Mouse (Mus musculus): ENCODE results near the gene Erc2. TPM values are rescaled to one million over a fixed set of nuclear protein-coding genes. Genes with fewer than 3 reads are reported as not detected.
"Not testable (repeated sequence)": the region's sequence is repeated elsewhere in the genome, so short reads cannot be mapped to it uniquely, and the experiment has no call there.

Erc2 gene
- total RNA-seq, 2 experiments from 2014 or later, result not detected

DNA sequence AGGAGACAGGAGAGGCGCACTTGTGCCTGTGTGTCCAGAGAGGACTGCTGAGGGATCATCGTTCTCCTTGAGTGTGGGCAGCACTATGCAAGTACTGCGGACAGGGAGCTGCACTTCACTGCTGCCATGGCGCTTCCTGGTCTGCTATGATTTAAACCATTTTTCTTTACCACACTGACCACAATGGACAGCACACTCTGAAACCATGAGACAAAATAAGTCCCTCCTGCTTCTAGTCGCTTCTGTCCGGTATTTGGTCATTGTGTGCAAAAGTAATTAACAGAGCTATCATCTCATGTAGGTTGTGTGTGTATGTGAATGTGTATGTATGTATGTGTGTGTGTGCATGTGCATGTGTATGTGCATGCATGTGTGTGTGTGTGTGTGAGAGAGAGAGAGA lies 200.3 kb downstream of the Erc2 start:
- ATAC-seq (replicated peaks; ENCODE audit: poor library complexity, severe bottlenecking), result no peak

DNA sequence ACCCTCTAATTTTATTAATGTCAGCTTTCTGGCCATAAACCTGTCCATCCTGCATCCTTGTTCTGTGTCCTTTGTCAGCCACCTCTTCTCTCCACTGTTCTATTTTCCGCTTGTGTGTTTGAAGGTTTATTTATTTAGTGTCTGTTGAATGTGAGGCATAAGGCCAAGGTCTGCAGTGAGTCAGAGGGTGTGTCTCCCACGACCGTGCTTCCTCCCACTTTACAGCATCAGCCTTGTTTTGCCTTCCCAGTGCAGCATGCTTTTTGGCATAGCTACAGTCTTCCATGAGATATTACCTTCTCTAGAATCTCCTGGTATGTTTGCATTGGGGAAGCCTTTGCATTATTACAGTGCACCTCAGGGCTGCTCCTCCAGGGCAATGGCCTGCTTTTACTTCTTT lies 200.8 kb downstream of the Erc2 start:
- ATAC-seq (replicated peaks; ENCODE audit: poor library complexity, severe bottlenecking), result no peak

- no peak for ATAC-seq (replicated peaks; ENCODE audit: poor library complexity, severe bottlenecking)
These were observed 201.7 kb downstream of the Erc2 start for GRCm38 (mm10) chr14:27823897-27824296.

GRCm38 (mm10) chr14:27826829-27827228 lies 204.6 kb downstream of the Erc2 start:
- ATAC-seq (replicated peaks; ENCODE audit: poor library complexity, severe bottlenecking), result no peak

GRCm38 (mm10) chr14:27828089-27828488 lies 205.9 kb downstream of the Erc2 start:
- ATAC-seq (replicated peaks; ENCODE audit: poor library complexity, severe bottlenecking), result no peak

DNA sequence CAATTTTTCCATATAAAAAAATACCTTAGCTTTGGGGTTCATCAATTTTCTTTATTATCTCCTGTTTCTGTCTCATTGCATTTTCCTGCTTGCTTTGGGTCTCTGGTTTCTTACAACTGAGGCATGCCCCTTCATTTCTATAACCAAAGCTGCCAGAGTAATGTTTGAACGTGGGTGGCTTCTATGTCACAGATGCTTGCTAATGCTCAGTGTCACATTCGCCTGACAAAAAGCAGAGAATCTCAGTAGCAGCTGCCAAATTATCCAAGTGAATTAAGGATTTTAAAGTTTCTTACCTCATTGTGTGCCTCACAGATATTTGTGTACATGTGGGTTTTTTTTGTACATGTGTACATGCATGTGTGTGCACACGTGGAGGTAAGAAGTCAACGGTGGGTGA lies 210.0 kb downstream of the Erc2 start:
- ATAC-seq (replicated peaks; ENCODE audit: poor library complexity, severe bottlenecking), result no peak

DNA sequence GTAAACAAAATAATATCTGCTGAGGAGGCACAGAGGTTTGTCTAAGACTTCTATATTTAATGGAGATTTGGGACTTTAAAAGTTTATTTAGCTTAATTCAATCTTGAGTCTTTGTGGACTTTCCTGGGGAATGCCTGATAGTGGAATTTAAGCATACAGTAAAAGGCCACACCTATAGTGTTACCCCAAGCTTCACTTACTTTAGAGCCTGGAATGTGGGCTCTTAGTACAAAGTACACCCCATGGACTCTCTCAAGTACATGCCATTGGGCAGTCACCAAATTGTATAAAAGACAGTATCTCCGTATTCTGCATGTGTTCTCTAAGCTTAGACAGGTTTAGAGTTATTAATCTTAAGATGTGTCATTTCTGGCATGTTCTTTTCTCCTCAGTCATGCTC lies 213.1 kb downstream of the Erc2 start:
- ATAC-seq (replicated peaks; ENCODE audit: poor library complexity, severe bottlenecking), result no peak

GRCm38 (mm10) chr14:27837601-27838105 lies 215.4 kb downstream of the Erc2 start:
- ATAC-seq (replicated peaks; ENCODE audit: poor library complexity, severe bottlenecking), result no peak

- ATAC-seq (replicated peaks; ENCODE audit: poor library complexity, severe bottlenecking), result no peak
These were observed 217.9 kb downstream of the Erc2 start for GRCm38 (mm10) chr14:27840120-27840519.

DNA sequence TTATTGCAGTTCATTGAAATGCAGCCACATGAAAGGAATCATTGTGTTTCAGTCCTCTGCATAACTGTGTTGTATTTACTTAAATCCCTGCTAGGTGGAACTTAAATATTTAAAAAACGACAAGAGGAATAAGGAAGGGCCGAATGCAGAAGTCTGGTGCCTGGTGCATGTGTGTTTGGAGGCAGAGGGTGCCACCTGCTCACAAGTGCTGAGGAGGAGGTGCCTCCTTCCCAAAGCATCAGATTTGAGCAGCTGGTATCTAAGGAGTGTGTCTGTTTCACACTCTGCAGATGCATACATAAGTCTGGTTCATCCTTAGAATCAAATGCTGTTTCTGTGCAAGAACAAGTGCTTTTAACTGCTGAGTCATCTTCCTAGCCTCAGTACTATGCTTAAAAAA lies 224.6 kb downstream of the Erc2 start:
- no peak for ATAC-seq (replicated peaks; ENCODE audit: poor library complexity, severe bottlenecking)

- ATAC-seq (replicated peaks; ENCODE audit: poor library complexity, severe bottlenecking), result no peak
These were observed 225.1 kb downstream of the Erc2 start for GRCm38 (mm10) chr14:27847291-27847690.

DNA sequence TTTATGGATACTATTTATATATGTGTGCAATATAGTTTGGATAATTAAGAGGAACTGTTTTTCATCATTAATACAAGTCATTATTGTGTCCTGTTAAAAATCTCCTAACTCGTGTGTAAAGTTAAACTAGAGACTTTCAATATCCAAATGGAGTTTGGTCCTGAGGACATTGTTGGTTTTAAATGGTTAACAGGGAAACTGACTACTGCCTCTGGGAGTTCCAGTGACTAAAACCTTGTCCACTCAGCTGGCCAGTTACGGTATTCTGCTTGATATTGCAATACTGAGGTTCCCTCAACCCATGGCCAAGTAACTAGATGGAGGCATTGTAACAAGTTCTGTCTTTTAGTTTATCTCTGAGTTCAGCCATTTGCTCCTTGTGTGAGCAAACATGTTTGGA lies 229.0 kb downstream of the Erc2 start:
- no peak for ATAC-seq (replicated peaks; ENCODE audit: poor library complexity, severe bottlenecking)

GRCm38 (mm10) chr14:27852606-27853005 lies 230.4 kb downstream of the Erc2 start:
- ATAC-seq (replicated peaks; ENCODE audit: poor library complexity, severe bottlenecking), result no peak

DNA sequence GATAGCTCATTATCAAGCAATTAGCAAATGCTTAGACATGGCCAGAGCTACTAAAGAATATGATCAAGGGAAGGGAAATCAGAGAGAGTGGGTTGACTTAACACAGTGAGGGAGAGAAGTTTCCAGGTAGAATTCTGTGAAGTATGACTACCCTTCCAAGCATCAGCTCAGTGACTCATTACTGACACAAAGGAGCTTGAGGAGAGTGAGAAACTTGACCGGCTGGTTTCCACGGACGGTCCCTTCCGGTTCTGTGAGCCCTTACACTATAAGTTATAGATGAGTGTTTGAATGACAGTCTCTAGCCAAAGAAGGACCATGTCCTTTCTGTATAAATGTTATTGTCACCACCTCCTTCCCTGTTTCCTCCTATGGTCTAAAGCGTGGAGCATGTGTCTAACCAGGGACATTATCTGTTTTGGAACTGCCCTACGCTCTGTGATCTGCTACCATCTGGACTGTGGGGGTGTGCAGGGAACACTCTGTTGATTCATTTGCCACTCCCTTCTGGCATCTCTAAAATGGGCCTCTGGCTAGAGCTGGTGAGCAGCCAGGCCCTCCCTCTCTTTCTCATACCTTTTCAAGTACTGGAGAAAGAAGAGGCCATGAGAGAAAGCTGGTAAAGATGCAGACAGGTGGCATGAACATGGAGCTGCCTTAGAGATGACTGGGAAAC lies 238.3 kb downstream of the Erc2 start:
- ATAC-seq (replicated peaks; ENCODE audit: poor library complexity, severe bottlenecking), result no peak

DNA sequence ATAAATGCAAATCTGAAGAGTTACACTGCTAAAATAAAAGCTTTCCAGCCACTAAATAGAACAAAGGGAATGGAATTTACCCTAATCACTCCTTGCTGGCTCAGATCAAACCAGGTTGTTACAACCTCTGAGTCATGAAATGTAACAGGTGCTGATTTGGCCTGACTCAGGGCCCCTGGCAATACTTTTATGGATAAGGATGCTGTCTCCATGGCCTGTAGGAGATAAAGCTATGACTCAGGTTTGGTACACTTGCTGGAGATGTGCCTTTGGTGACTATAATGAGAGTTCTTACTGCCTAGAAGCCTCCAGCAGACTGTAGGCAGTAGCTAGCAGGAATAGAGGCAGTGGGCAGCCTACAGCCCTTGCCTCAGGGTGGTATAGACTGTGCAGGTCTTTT lies 240.1 kb downstream of the Erc2 start:
- no peak for ATAC-seq (replicated peaks; ENCODE audit: poor library complexity, severe bottlenecking)

DNA sequence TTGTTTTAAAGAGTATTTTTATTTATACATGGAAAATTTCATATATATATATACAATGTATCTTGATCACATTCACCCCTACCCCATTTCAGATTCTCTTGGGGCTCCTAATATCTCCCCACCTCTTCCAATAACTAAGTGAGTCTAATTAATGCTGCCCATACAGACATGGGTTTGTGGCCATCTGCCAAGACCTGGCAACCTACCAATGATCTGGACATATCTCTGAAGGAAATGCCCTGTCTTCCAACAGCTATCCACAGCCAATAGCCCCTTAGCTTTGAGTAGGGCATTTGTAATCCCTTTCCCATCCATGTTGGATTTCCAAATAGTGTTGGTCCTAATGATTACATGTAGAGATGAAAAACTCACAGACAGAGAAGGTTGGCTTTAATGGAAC lies 245.2 kb downstream of the Erc2 start:
- no peak for ATAC-seq (replicated peaks; ENCODE audit: poor library complexity, severe bottlenecking)

DNA sequence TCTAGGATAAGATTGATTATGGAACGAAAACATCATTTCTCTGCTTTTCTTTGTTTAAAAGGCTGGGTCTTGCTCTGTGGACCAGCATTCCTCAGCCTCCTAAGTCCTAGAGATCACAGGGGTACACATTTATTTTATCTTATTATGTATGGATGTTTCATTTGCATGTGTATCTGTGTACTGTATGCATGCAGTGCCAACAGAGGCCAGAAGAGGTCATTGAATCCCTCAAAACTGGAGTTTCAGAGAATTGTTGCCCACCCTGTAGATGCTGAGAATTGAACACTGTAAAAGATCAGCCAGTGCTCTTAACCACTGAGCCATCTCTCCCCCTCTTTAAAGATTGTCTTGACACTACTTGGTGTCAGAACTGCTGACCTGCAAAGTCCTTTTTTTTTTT lies 251.4 kb downstream of the Erc2 start:
- no peak; the same call in 1 of the 2 replicates for ATAC-seq (replicated peaks; ENCODE audit: poor library complexity, severe bottlenecking)

DNA sequence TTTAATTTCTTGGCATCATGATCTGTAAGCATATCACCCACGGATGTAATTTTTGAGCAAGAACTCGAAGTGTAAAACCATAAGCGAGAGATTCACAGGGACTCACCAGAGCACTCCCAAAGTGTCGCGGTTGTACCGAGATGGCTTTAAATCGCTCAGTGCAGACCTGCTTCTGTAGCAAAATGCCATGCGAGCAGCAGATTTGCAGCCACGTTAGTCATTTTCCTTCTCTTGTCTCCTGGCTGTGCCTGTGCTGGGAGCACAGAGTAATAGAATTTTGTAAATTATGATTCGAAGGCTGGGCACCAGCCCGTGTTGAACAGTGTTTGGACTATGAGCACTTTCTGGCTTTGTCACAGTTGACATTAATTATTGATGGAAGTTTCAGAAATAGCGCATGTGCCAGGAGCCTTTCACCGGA lies 253.8 kb downstream of the Erc2 start:
- ATAC-seq (replicated peaks; ENCODE audit: poor library complexity, severe bottlenecking), result no peak

DNA sequence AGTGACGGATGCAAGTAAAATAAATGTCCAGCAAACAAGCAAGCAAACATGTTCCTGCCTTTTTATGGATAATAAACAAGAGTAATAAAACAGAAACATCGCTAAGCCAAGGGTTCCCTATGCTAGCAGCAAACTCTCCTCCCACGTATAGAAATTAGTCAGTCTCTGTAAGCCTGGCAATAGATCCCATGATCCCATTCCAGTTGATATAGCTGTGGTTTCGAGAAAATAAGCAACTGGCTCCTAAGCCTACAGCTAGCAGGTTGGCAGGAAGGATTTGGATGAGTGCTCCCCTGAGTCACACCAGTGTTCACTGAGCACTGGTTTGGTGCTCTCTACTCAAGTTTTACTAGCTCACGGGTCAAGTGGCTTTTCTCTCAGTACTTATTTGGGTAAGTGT lies 259.7 kb downstream of the Erc2 start:
- no peak for ATAC-seq (replicated peaks; ENCODE audit: poor library complexity, severe bottlenecking)

DNA sequence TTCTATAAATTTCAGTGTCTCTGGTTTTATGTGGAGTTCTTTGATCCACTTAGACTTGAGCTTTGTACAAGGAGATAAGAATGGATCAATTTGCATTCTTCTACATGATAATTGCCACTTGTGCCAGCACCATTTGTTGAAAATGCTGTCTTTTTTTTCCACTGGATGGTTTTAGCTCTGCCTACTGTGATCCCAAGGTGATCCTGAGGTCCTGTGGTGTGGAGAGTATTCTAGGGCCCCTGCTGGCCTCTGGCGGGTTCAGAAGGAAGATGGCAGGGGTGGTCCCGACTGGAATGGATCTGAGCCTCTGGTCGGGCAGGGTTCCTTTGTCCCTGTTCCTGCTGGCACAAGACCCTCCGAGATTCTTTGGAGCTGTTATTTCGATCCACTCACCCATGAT lies 264.1 kb downstream of the Erc2 start:
- ATAC-seq (replicated peaks; ENCODE audit: poor library complexity, severe bottlenecking), result not testable (repeated sequence)

GRCm38 (mm10) chr14:27887488-27887887 lies 265.3 kb downstream of the Erc2 start:
- no peak for ATAC-seq (replicated peaks; ENCODE audit: poor library complexity, severe bottlenecking)

GRCm38 (mm10) chr14:27889650-27890049 lies 267.4 kb downstream of the Erc2 start:
- ATAC-seq (replicated peaks; ENCODE audit: poor library complexity, severe bottlenecking), result peak; percentile 100

DNA sequence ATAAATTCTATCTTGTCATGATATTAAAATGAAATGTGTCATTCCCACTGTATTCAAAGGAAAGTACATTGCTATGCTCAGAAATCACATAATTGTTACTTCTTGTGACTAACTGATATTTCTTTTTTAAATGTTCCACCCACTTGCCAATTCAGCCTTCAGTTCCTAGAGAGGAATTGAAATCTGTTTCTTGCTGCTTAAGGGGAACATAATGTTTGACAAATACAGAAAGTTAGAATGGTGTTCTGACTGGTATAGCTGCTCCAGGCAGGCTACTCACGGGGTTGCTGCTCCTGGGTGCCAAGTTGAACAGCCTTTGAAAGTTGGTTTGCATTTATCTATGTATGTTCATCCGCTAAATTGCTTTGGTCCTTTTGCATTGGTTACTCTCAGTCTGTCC lies 270.2 kb downstream of the Erc2 start:
- ATAC-seq (replicated peaks; ENCODE audit: poor library complexity, severe bottlenecking), result no peak

Data from granulocyte monocyte progenitor cell, adult 5-6 weeks (primary cell).